Mouse (Mus musculus) brown adipose tissue, adult 24 weeks (tissue): ENCODE results near the gene Syngap1. TPM values are rescaled to one million over a fixed set of nuclear protein-coding genes. Genes with fewer than 3 reads are reported as not detected.

Source experiments
- H3K27ac ChIP-seq: fragments of 200-500 bp; replicated peaks from 2 replicates; pipeline ENCODE4 v1.5.1; 2012; ENCODE audit warnings: low read depth, mild to moderate bottlenecking, low read length
- H3K4me1 ChIP-seq: fragments of 200-500 bp; 2 replicates; pipeline ENCODE4 v1.6.1; 2012; ENCODE audit warnings: low read length, mixed read lengths; ENCODE audit not compliant: control insufficient read depth, insufficient read depth, insufficient read length
- H3K4me3 ChIP-seq: fragments of 200-500 bp; 2 replicates; pipeline ENCODE4 v1.5.1; 2012; ENCODE audit warnings: low read depth, mild to moderate bottlenecking, low read length, moderate library complexity; ENCODE audit not compliant: insufficient read depth
- polyA plus RNA-seq: library from polyadenylated mRNA; stranded (reverse); fragments of >200 nt; gene quantifications from 2 replicates; pipeline ENCODE4 v1.2.4, GENCODE M21; 2012; ENCODE audit not compliant: missing spikeins, insufficient read depth, insufficient read length

The Syngap1 gene
- polyA plus RNA-seq, 1 experiment = 1.1 TPM

DNA sequence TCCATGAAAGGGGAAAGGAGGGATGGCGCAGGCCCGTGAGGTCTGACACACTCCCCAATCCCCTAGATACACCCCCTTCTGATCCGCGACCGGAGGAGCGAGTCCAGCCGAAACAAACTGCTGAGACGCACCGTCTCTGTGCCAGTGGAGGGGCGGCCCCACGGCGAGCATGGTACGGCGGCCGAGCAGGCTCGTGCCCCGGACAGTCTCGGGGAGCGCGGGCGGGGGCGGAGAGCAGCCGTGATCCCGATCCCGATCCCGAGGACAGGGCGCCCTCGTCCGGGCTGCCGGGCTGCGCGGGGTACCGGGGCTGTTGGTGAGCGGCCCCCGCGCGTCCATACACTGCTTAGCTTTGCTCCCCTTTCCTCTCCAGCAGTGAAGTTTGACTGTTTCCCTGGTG is 5.5 kb downstream of the Syngap1 start:
- Histone ChIP-seq H3K27ac (peak overlapping the region; percentile 24; the same call in 1 of the 2 replicates), H3K4me1 (no peaks in the 10 kb centered on the region), H3K4me3 (peak overlapping the region; percentile 59)

DNA sequence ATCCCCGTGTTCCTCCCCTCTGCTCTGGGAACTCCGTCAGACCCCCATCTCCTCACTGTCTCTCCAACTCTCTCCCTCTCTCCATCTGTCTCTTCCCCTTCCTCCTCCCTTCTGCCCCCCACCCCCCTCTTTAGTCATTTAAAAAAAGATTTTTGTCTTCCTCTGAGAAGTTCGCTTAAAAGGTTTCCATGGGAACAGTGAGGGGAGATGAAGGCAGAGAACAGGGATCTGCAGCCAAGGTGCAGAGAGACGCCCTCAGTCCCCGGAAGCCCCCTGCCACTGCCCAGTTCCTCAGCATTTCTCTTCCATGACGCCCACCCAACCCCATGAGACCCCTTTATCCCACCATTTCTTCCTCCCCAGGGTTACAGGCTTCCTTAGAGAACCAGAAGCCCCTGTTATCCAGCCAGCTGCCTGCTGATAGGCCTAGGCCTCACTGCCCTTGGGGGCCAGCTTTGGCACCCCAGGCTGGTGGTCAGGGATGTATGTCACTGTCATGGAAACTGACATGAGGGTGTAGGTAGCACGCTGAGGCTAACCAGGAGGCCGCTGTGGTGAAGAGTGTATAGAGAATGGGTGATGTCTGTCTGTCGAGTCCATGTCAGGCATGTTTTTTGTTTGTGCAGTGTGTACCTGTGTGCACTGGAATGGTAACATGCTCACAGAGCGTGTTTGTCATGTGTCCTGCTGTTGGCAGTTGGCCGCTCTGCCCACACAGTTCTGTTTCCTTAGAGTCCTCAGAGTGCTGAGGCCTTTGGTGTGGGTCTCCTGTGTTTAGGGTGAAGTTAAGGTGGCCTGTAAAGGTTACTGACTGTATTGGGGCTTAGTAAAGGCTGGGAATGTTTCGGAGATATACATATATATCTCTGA is 6.4 kb downstream of the Syngap1 start:
- Histone ChIP-seq H3K27ac (no peak overlapping the region), H3K4me1 (no peaks in the 10 kb centered on the region), H3K4me3 (no peak overlapping the region; the same call in 1 of the 2 replicates)

DNA sequence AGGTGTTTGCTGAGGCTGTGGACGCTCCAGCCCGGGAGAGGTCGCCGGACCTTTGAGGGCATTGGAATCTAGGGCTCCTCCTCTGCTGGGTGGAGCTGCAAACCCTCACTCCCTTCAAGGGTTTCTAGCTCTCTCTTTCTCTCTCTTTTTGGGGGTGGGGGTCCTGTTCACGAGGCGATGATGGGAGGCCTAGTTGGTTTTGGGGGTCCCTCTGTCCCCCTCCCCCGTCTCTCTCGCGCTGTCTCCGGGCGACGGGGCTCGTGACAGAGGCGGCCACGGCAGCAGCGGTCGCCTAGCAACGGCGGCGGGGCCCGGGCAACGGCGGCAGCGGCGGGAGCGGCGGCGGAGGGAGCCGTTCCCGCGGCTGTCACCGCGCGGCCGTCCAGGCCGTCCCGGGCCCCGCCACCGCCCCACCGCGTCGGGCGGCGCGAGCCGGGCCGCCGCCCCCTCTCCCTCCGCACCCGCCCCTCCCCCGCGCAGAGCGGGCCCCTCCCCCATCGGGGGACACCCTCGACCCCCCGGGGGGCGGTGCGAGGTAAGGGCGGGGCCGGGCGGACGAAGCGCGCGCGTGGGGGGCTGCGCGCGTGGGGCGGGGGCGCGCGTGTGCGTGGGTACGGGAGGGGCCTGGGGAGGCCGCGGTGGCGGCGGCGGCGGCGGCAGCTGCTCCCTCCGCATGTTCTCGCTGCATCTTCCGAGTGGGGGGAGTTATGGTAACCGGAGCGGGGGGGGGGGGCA is 7.4 kb downstream of the Syngap1 start:
- Histone ChIP-seq H3K27ac (no peak overlapping the region), H3K4me3 (peak overlapping the region; percentile 84), H3K4me1 (0 out of 2 replicates have a peak, but pooled peaks cover 4% of the 10 kb centered on the region)

DNA sequence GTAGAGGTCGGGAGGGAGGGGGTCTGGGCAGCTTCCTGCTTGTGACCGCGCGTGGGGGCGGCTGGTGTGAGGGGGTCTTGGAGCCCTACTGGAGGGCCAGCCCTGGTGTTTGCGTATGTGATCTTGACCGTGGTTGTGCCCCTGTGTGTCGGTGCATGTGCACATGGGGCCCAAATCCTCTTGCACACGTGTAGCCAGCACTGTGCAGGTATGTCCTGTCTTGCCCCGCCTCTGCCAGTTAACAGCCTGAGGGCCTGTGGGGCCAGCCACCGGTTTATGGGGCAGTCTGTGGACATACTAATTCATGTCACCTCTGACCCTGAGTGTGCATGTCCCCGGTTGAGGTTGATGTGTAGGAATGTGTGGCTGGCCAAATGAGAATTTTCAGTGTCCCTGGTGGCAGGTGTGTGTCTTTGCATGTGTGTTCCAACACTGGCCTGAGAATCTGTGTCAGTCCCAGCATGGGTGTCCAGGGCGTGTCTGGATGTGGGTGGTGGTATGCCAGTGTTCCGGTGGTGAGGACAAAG is 8.1 kb downstream of the Syngap1 start:
- no peak overlapping the region for H3K27ac ChIP-seq
- 0 out of 2 replicates have a peak, but pooled peaks cover 4% of the 10 kb centered on the region for H3K4me1 ChIP-seq
- H3K4me3 ChIP-seq = peak overlapping the region; percentile 30

DNA sequence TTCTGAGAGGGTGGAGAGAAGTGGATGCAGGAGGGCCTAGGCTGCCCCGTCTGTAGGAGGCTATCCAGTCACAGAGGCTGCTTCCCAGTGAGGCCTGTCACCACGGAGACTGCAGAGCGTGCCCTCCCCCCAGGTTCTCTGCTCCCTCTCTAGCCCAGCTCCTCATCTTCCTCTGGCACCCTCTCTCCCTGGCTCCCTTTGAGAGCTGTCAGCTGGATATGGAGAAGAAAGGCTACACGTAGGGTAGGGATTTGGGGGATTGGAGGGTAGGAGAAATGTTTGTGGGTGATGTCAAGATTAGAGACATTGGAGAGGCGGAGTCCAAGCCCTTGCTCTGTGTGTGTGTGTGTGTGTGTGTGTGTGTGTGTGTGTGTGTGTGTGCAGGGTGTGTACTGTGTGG is 8.8 kb downstream of the Syngap1 start:
- 0 out of 2 replicates have a peak, but pooled peaks cover 4% of the 10 kb centered on the region for H3K4me1 ChIP-seq
- no peak overlapping the region for H3K27ac ChIP-seq
- no peak overlapping the region for H3K4me3 ChIP-seq

DNA sequence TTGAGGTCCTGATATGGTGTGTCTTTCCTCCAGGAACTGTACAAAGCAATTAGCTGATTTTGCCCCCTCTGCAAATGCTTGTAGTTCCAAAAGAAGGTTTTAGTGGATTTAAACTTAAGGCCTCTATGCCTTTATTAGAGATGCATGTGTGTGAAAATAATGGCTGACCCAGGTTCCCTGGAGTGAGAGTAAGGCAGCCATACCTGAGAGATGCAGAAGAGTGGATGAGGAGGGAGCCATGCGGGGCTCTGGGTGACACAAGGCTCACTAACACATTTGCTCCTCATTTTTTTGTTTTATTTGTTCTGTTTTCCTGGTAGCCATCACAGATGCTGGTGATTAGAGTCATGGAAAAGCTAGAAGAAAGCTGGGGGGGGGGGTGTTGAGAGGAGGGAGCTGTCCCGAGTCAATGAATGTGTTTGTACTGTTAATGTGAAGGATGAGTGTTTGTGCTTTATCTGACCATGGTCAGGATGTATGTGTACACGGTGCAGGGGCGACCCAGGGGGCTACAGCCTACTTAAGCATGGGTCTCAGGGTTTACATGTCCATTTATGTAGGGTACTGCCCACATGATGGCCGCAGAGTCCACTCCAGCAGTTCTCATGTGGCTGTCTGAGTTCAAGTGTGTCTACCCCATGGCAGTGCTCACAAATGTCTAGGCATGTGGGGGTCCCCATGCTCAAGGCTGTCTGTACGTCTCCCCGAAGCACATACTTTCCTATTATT is 9.7 kb downstream of the Syngap1 start:
- H3K27ac ChIP-seq = no peak overlapping the region

DNA sequence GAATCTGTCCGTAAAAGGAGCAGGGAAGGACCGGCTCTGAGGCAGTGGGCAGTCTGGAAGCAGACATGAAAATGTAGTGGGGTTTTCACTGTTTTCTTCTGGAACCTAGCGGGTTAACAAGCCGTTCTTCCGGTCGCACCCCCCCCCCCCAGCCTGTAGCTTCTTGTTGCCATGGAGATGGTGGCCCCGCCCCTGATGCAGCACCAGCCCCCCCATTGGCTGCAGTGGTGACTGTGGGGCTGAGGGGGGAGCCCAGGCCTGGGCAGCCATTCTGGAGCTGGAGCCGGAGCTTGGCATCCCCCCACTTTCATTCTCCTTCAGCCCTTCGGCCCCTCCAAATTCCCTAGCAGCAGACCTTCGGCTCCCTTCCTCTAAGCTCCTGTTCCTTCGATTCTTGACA is 10.4 kb downstream of the Syngap1 start:
- Histone ChIP-seq H3K4me1 (0 out of 2 replicates have a peak, but pooled peaks cover 4% of the 10 kb centered on the region), H3K27ac (no peak overlapping the region), H3K4me3 (peak overlapping the region; percentile 29; the same call in 1 of the 2 replicates)

More for the DNA sequence above, 9.7 kb downstream of the Syngap1 start:
- Histone ChIP-seq H3K4me1 (0 out of 2 replicates have a peak, but pooled peaks cover 4% of the 10 kb centered on the region), H3K4me3 (no peak overlapping the region)

DNA sequence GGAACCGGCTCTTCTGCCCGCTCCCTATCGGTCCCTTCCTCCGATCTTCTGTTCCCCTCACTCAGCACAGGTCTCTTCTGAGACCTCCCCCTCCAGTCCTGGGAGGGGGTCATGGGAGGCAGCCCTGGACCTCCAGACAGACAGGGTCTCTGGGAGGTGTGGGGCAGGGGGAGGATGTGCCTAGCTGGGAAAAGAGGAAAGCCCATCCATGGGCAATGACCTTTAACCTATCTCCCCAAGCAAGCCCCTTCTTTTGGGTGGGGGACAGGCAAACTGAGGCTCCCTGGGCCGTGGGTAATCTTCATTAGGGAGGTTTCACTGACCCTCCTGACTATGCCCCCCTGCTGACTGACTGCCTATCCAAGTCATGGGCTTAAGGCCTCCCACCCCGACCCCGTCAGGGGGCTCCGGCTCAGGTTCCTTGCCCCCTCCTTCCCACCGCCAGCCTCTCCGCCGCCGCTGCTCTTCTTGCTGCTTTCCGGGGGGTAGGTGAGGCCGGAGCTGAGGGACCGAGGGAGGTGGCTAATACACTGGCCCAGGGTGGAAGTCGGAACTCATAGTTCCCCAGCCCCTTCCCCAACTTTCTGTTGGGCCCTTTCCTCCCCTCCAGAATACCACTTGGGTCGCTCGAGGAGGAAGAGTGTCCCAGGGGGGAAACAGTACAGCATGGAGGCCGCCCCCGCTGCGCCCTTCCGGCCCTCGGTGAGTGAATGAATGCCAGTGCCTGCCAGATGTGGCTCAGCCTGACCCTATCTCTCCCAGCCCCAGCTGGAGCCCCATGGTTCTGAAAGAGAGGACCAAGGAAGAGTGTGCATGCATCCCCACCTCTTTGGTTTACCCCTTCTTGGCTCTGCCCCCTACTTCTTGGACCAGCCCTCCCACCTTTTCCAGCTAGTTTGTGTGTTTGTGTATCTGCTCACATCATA is 11.2 kb downstream of the Syngap1 start:
- peak overlapping the region; percentile 19; the same call in 1 of the 2 replicates for H3K4me3 ChIP-seq
- H3K27ac ChIP-seq = no peak overlapping the region
- H3K4me1 ChIP-seq = 0 out of 2 replicates have a peak, but pooled peaks cover 4% of the 10 kb centered on the region

DNA sequence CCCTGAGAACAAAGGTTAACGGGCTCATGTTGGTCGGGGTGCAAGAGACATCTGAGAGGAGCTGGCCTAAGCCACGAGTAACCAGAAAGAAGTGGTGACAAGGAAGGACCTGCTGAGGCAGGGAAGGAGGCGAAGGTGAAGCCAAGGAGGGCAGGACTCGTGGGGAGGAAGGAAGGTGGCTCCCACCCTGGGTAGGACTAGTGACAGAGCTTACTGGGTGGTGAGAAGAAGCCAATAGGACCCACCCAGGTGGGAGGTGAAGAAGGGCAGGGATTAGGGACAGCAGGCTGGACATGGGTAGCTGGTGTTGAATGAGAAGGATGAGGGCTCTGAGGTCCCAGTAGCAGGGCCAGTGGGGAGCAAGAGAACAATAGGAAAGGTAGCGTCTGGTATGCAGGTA is 12.1 kb downstream of the Syngap1 start:
- Histone ChIP-seq H3K27ac (no peak overlapping the region), H3K4me3 (no peak overlapping the region), H3K4me1 (0 out of 2 replicates have a peak, but pooled peaks cover 4% of the 10 kb centered on the region)

DNA sequence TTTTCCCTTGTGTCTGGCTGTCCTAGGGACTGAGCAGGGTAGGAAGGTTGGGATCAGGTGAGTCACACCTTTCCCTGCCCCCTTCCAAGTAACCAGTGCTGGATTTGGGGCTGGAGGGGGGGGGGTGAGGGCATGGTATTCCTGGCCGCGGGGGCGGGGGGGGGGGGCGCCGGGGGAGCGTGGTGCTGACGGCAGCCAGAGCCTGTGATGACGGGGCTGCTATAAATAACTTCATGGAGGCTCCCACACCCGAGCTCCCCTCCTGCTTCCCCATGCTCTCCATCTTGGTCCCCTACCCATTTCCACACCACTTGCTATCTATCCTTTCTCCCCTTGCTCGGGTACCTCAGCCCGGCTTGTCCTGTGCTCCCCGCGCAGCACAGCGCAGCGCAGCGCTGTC is 12.7 kb downstream of the Syngap1 start:
- H3K4me1 ChIP-seq = 0 out of 2 replicates have a peak, but pooled peaks cover 4% of the 10 kb centered on the region
- no peak overlapping the region for H3K27ac ChIP-seq
- H3K4me3 ChIP-seq = no peak overlapping the region

DNA sequence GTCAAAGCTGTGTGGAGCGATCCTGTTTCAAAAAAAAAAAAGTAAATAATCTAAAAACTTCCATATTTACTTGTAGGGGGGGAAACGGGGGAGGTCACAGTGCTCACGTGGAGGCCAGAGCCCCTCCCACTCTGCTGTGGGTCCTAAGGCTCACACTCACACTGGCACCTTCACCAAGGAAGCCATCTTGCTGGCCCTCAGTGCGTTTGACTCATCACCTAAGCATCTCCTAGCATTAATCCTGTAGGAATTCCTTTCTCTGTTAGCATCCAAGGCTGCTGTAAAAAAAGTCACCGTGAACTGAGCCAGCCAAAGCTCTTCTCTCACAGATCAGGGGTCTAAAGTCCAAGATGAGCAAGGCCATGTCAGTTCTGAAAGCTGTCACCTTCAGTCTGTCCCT is 15.3 kb downstream of the Syngap1 start:
- Histone ChIP-seq H3K4me1 (0 out of 2 replicates have a peak, but pooled peaks cover 4% of the 10 kb centered on the region), H3K27ac (no peak overlapping the region), H3K4me3 (no peak overlapping the region)

DNA sequence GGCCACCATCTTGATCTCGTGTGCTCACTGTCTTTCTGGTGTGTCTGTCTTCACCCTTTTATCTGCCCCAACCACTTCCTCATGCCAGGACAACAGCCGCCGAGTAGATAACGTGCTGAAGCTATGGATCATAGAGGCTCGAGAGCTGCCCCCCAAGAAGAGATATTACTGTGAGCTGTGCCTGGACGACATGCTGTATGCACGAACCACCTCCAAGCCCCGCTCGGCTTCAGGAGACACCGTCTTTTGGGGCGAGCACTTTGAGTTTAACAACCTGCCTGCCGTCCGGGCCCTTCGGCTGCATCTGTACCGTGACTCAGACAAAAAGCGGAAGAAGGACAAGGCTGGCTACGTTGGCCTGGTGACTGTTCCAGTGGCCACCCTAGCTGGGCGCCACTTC is 15.8 kb downstream of the Syngap1 start:
- no peak overlapping the region for H3K27ac ChIP-seq
- H3K4me1 ChIP-seq = 0 out of 2 replicates have a peak, but pooled peaks cover 4% of the 10 kb centered on the region
- H3K4me3 ChIP-seq = no peak overlapping the region

DNA sequence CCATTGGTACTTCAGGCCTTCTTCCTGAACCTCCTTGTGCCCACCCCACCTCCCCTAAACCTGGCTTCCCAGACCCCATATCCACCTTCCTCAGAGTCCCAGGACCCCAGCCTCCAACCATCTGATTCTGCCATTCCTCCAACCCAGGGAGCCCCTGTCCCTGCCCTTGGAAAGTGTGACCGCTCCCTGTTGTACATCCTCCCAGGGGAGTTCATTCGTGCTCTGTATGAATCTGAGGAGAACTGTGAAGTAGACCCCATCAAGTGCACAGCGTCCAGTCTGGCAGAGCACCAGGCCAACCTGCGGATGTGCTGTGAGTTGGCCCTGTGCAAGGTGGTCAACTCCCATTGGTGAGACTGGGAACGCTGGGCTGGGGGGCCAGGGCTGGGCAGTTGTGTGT is 16.8 kb downstream of the Syngap1 start:
- Histone ChIP-seq H3K4me1 (0 out of 2 replicates have a peak, but pooled peaks cover under 1% of the 10 kb centered on the region), H3K4me3 (no peak overlapping the region), H3K27ac (no peak overlapping the region)

DNA sequence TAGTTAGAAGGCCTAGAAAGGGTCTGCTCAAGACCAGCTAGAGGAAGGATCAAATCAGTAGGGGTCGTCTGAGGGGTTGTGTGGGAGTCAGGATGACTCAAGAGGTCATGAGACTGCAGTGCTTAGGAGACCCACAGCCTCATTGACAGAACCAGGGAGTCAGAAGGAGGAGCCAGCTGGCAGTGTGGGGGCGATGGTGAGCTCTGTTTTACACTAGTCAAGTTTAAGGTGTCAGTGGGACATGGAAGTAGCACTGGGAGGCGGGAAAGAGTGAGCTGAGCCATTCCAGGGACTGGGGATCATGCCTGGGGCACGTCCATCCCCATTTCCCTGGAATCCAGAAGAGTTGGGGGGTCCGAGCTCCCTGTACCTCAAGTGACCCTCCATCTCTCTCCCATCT is 17.8 kb downstream of the Syngap1 start:
- no peaks in the 10 kb centered on the region for H3K4me1 ChIP-seq
- no peak overlapping the region for H3K4me3 ChIP-seq
- no peak overlapping the region for H3K27ac ChIP-seq
